Comparison of ENCODE assay signal across 21 mouse cellular contexts in the genomic region with DNA sequence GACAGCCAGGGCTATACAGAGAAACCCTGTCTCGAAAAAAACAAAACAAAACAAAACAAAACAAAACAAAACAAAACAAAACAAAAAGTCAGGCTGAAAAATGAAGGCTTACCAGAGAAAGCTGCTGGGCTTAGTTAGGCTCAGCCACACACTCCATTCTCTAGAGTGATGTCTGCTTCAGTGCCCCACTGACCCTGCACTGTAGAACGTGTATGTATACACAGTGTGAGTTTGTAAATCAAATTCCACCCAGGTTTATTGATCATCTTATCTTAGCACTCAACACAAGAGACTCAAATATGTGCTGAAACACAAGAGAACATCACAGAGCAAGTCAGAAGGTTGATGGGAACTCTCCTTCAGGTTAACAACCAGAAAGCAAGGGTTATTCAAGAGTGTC. TPM values are rescaled to one million over a fixed set of nuclear protein-coding genes. Genes with fewer than 3 reads are reported as not detected.
DNase-seq lines count a peak whose midpoint lies in the region; ATAC-seq and TF ChIP-seq lines count a peak whose summit lies in the region.
"Had no signal": no experiment of that assay in that cellular context is flagged by ENCODE, and none has a peak within 500 bp of the region (broad histone marks: within the 10 kb centered on the region; RNA-seq: fewer than 3 reads in every experiment).

No protein-coding gene starts in this region.

- no peak for TF ChIP-seq CTCF in liver, postnatal 0 days (IDR thresholded peaks at IDR 0.05; ENCODE audit: low read depth)

- no peaks in the 10 kb centered on the region for H3K27me3 ChIP-seq in liver, embryonic 16.5 days (ENCODE audit: control insufficient read depth, insufficient read depth, low read depth, low read length)
- no peaks in the 10 kb centered on the region for H3K27me3 ChIP-seq in liver, embryonic 11.5 days (replicated peaks; ENCODE audit: control insufficient read depth, insufficient read depth, low read length)
- H3K27me3 ChIP-seq in liver, postnatal 0 days (ENCODE audit: insufficient read depth, low read length): no peaks in the 10 kb centered on the region
- no peaks in the 10 kb centered on the region for H3K27me3 ChIP-seq in midbrain, embryonic 11.5 days (ENCODE audit: control insufficient read depth, insufficient read depth, low read length)
- H3K27me3 ChIP-seq in midbrain, embryonic 13.5 days: no peaks in the 10 kb centered on the region
- H3K27me3 ChIP-seq: CH12.LX, Patski had no signal

- WGBS in liver, embryonic 16.5 days (ENCODE audit: insufficient replicate concordance): 77% methylated on average over 2 of the region's 2 CpGs
- 71% methylated on average over 2 of the region's 2 CpGs for WGBS in liver, embryonic 11.5 days
- 74% methylated on average over 2 of the region's 2 CpGs for WGBS in liver, postnatal 0 days (ENCODE audit: insufficient replicate concordance)
- WGBS in midbrain, embryonic 11.5 days: 88% methylated on average over 2 of the region's 2 CpGs
- WGBS in midbrain, embryonic 13.5 days: 83% methylated on average over 2 of the region's 2 CpGs

- no peak for DNase-seq in liver, embryonic 11.5 days (ENCODE audit: low spot score)
- no peak for DNase-seq in liver, postnatal 0 days
- DNase-seq in liver: no peak
- DNase-seq in midbrain, embryonic 11.5 days (ENCODE audit: low spot score, missing footprints): peak; percentile 41
- DNase-seq: adrenal gland, adult 2 months; adrenal gland, adult 8-10 months; adrenal gland, postnatal 10 days; adrenal gland, postnatal 14 days; adrenal gland, postnatal 25 days; adrenal gland, postnatal 36 days; B cell, adult 2 months; cerebellum, adult 11 months; cerebellum, adult 11-12 months; cerebellum, adult 18-20 months had no signal

- peak; percentile 76 for ATAC-seq in liver, embryonic 16.5 days (ENCODE audit: low read depth)
- no peak for ATAC-seq in liver, embryonic 11.5 days (replicated peaks; ENCODE audit: low FRiP score)
- ATAC-seq in liver, postnatal 0 days: peak; percentile 71
- no peak for ATAC-seq in midbrain, embryonic 11.5 days (ENCODE audit: low FRiP score)
- ATAC-seq in midbrain, embryonic 13.5 days: no peak
- ATAC-seq: activated CD4-positive, CD25-positive, alpha-beta regulatory T cell, adult 4 months; CD4-positive, CD25-positive, alpha-beta regulatory T cell, adult 4 months; Patski had no signal

- no peak overlapping the region for H3K27ac ChIP-seq in liver, embryonic 16.5 days (ENCODE audit: low read length)
- no peak overlapping the region for H3K27ac ChIP-seq in liver, embryonic 11.5 days (ENCODE audit: low read depth, low read length)
- peak overlapping the region; percentile 9 for H3K27ac ChIP-seq in liver, postnatal 0 days (ENCODE audit: low read depth)
- no peak overlapping the region for H3K27ac ChIP-seq in midbrain, embryonic 11.5 days (ENCODE audit: low read depth, low read length)
- no peak overlapping the region for H3K27ac ChIP-seq in midbrain, embryonic 13.5 days

- H3K9me3 ChIP-seq in liver, embryonic 16.5 days (replicated peaks; ENCODE audit: control insufficient read depth, low read length): no peaks in the 10 kb centered on the region
- no peaks in the 10 kb centered on the region for H3K9me3 ChIP-seq in liver, embryonic 11.5 days (ENCODE audit: control insufficient read depth, low read length)
- no peaks in the 10 kb centered on the region for H3K9me3 ChIP-seq in liver, postnatal 0 days (ENCODE audit: low read length)
- H3K9me3 ChIP-seq in midbrain, embryonic 11.5 days (ENCODE audit: control insufficient read depth, low read length): no peaks in the 10 kb centered on the region
- H3K9me3 ChIP-seq in midbrain, embryonic 13.5 days: no peaks in the 10 kb centered on the region
- H3K9me3 ChIP-seq: G1E had no signal

- no peaks in the 10 kb centered on the region for H3K36me3 ChIP-seq in liver, embryonic 16.5 days (ENCODE audit: control insufficient read depth, insufficient read depth)
- H3K36me3 ChIP-seq in liver, embryonic 11.5 days (ENCODE audit: control insufficient read depth, insufficient read depth, low read length): no peaks in the 10 kb centered on the region
- peaks cover 5% of the 10 kb centered on the region; the same call in 1 of the 2 replicates for H3K36me3 ChIP-seq in liver, postnatal 0 days (replicated peaks; ENCODE audit: insufficient read depth, low read length)
- no peaks in the 10 kb centered on the region for H3K36me3 ChIP-seq in midbrain, embryonic 11.5 days (ENCODE audit: control insufficient read depth, insufficient read depth, low read length)
- peaks cover 10% of the 10 kb centered on the region for H3K36me3 ChIP-seq in midbrain, embryonic 13.5 days

- H3K4me3 ChIP-seq in liver, embryonic 16.5 days (ENCODE audit: low read depth, low read length): no peak overlapping the region
- H3K4me3 ChIP-seq in liver, embryonic 11.5 days (ENCODE audit: low read depth, low read length): no peak overlapping the region
- H3K4me3 ChIP-seq in liver, postnatal 0 days (ENCODE audit: low read depth, low read length): no peak overlapping the region
- no peak overlapping the region for H3K4me3 ChIP-seq in midbrain, embryonic 11.5 days (ENCODE audit: low read depth, low read length)
- H3K4me3 ChIP-seq in midbrain, embryonic 13.5 days (replicated peaks): no peak overlapping the region

- no peak overlapping the region for H3K4me2 ChIP-seq in liver, embryonic 16.5 days (ENCODE audit: low read depth, low read length)
- no peak overlapping the region for H3K4me2 ChIP-seq in liver, embryonic 11.5 days
- no peak overlapping the region for H3K4me2 ChIP-seq in liver, postnatal 0 days (ENCODE audit: low read depth, low read length)
- H3K4me2 ChIP-seq in midbrain, embryonic 11.5 days: no peak overlapping the region
- no peak overlapping the region for H3K4me2 ChIP-seq in midbrain, embryonic 13.5 days (replicated peaks)

- H3K9ac ChIP-seq in liver, embryonic 16.5 days (ENCODE audit: low read depth, low read length): no peak overlapping the region
- H3K9ac ChIP-seq in liver, embryonic 11.5 days (ENCODE audit: low read depth, low read length): no peak overlapping the region
- H3K9ac ChIP-seq in liver, postnatal 0 days (replicated peaks): no peak overlapping the region
- no peak overlapping the region for H3K9ac ChIP-seq in midbrain, embryonic 11.5 days (ENCODE audit: low read length)
- H3K9ac ChIP-seq in midbrain, embryonic 13.5 days (replicated peaks): no peak overlapping the region

- no peak for TF ChIP-seq EP300 in liver, postnatal 0 days (IDR thresholded peaks at IDR 0.05; ENCODE audit: low read depth)

- H3K4me1 ChIP-seq in liver, embryonic 16.5 days (ENCODE audit: control insufficient read depth, low read depth, low read length): no peaks in the 10 kb centered on the region; the same call in 1 of the 2 replicates
- no peaks in the 10 kb centered on the region for H3K4me1 ChIP-seq in liver, embryonic 11.5 days (replicated peaks; ENCODE audit: control insufficient read depth, insufficient read depth, low read length)
- H3K4me1 ChIP-seq in liver, postnatal 0 days (ENCODE audit: insufficient read depth): no peaks in the 10 kb centered on the region
- no peaks in the 10 kb centered on the region for H3K4me1 ChIP-seq in midbrain, embryonic 11.5 days (ENCODE audit: control insufficient read depth, insufficient read depth, low read length)
- no peaks in the 10 kb centered on the region for H3K4me1 ChIP-seq in midbrain, embryonic 13.5 days (replicated peaks)

RNA-seq across cellular contexts. Expression of a gene that starts 14.0 kb away (rescaled TPM):
- 20.2 and 21.7 TPM in 2 replicates for polyA plus RNA-seq in liver, embryonic 16.5 days (2015; fragmentation: Nextera tagmentation; extraction: Ambion mirVana)
- 48.1 and 52.1 TPM in 2 replicates for polyA plus RNA-seq in liver, embryonic 11.5 days (2014; fragmentation: Nextera tagmentation; extraction: Ambion mirVana)
- 25.2 and 29.6 TPM in 2 replicates for polyA plus RNA-seq in liver, postnatal 0 days (2015; fragmentation: Nextera tagmentation; extraction: Ambion mirVana)
- 94.3 and 98.3 TPM in 2 replicates for polyA plus RNA-seq in midbrain, embryonic 11.5 days (2014; fragmentation: Nextera tagmentation; extraction: Ambion mirVana)
- 86.6 and 90.2 TPM in 2 replicates for polyA plus RNA-seq in midbrain, embryonic 13.5 days (2015; fragmentation: Nextera tagmentation; extraction: Ambion mirVana)

RNA-seq across cellular contexts. Expression of a gene that starts 14.3 kb away (rescaled TPM):
- 11.6 and 11.8 TPM in 2 replicates for polyA plus RNA-seq in liver, embryonic 16.5 days (2015; fragmentation: Nextera tagmentation; extraction: Ambion mirVana)
- polyA plus RNA-seq in liver, embryonic 11.5 days (2014; fragmentation: Nextera tagmentation; extraction: Ambion mirVana): 30.8 and 33.4 TPM in 2 replicates
- polyA plus RNA-seq in liver, postnatal 0 days (2015; fragmentation: Nextera tagmentation; extraction: Ambion mirVana): 8.5 and 9.8 TPM in 2 replicates
- polyA plus RNA-seq in midbrain, embryonic 11.5 days (2014; fragmentation: Nextera tagmentation; extraction: Ambion mirVana): 54.1 and 54.8 TPM in 2 replicates
- polyA plus RNA-seq in midbrain, embryonic 13.5 days (2015; fragmentation: Nextera tagmentation; extraction: Ambion mirVana): 67.0 and 70.2 TPM in 2 replicates

RNA-seq across cellular contexts. Expression of a gene that starts 41.9 kb away (rescaled TPM):
- 500 and 746 TPM in 2 replicates for polyA plus RNA-seq in liver, embryonic 16.5 days (2015; fragmentation: Nextera tagmentation; extraction: Ambion mirVana)
- 2,666 and 2,805 TPM in 2 replicates for polyA plus RNA-seq in liver, embryonic 11.5 days (2014; fragmentation: Nextera tagmentation; extraction: Ambion mirVana)
- 750 and 799 TPM in 2 replicates for polyA plus RNA-seq in liver, postnatal 0 days (2015; fragmentation: Nextera tagmentation; extraction: Ambion mirVana)
- polyA plus RNA-seq in midbrain, embryonic 11.5 days (2014; fragmentation: Nextera tagmentation; extraction: Ambion mirVana): 3,090 and 3,352 TPM in 2 replicates
- 2,381 and 2,469 TPM in 2 replicates for polyA plus RNA-seq in midbrain, embryonic 13.5 days (2015; fragmentation: Nextera tagmentation; extraction: Ambion mirVana)

Comparison
In these comparisons a context has a peak if more than half of its experiments do, and no peak if none do; other contexts are left out.
1. ATAC-seq: peak in liver, embryonic 16.5 days (single experiment) and liver, postnatal 0 days (single experiment); none in liver, embryonic 11.5 days (single experiment), midbrain, embryonic 11.5 days (single experiment) and midbrain, embryonic 13.5 days (single experiment).